Mouse (Mus musculus): ENCODE measurements around the gene Olfr401. TPM values are rescaled to one million over a fixed set of nuclear protein-coding genes. Genes with fewer than 3 reads are reported as not detected.
"Not testable (repeated sequence)": the region's sequence is repeated elsewhere in the genome, so short reads cannot be mapped to it uniquely, and the experiment has no call there.

Gene Olfr401
- not detected in 2 replicates for polyA plus RNA-seq (2015; fragmentation: Nextera tagmentation; extraction: Ambion mirVana)

DNA sequence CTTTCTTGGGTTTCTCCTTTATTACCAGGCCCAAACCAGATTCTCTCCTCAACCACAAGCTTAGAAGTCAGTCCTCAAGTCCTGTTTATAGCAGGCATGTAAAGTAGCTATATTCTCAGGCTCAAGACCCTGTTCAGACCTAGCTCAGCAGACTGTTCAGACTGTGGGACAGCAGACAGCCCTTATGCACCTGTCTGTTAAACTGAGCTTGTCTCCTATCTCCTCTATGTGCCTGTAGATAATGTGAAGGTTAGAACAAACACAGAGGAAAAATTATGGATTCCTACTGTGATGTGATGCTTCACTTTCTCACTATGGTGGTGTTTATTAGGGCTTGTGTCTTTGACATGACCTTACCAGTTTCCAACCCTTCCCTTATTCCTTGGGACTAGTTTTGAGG, at the start of gene Olfr401:
Gene Olfr401 (plus strand): TSS at position 301 of the 400 bp plus-strand sequence.
- Histone ChIP-seq H3K36me3 (ENCODE audit: insufficient read depth, low read length) (no peaks in the 10 kb centered on the region), H3K27me3 (ENCODE audit: insufficient read depth, low read length) (no peaks in the 10 kb centered on the region), H3K4me2 (replicated peaks; ENCODE audit: low read depth, low read length) (no peak within 1 kb of the TSS), H3K27ac (ENCODE audit: low read length) (no peak within 1 kb of the TSS), H3K4me1 (ENCODE audit: insufficient read depth, low read length) (no peaks in the 10 kb centered on the region), H3K9me3 (ENCODE audit: low read length) (peaks cover 5% of the 10 kb centered on the region; the same call in 1 of the 2 replicates), H3K9ac (replicated peaks; ENCODE audit: low read length) (no peak within 1 kb of the TSS), H3K4me3 (ENCODE audit: low read length) (no peak within 1 kb of the TSS)
- ATAC-seq (ENCODE audit: low FRiP score, low TSS enrichment), result no peak

- 0 out of 2 replicates have a peak, but pooled peaks cover 2% of the 10 kb centered on the region for H3K9me3 ChIP-seq (ENCODE audit: low read length)
- no peaks in the 10 kb centered on the region for H3K27me3 ChIP-seq (ENCODE audit: insufficient read depth, low read length)
- no peak within 1 kb of the TSS for H3K9ac ChIP-seq (replicated peaks; ENCODE audit: low read length)
- no peak within 1 kb of the TSS for H3K27ac ChIP-seq (ENCODE audit: low read length)
- 84% methylated on average over 1 of the region's 1 CpGs for WGBS
- no peak for ATAC-seq (ENCODE audit: low FRiP score, low TSS enrichment)
- no peak within 1 kb of the TSS for H3K4me3 ChIP-seq (ENCODE audit: low read length)
- no peak within 1 kb of the TSS for H3K4me2 ChIP-seq (replicated peaks; ENCODE audit: low read depth, low read length)
- H3K36me3 ChIP-seq (ENCODE audit: insufficient read depth, low read length), result no peaks in the 10 kb centered on the region
- no peaks in the 10 kb centered on the region for H3K4me1 ChIP-seq (ENCODE audit: insufficient read depth, low read length)
Measured at GRCm38 (mm10) chr11:74069655-74070054, 43.9 kb upstream of the Olfr401 start, which contains the start of gene Zfp616. Zfp616 (plus strand) TSS chr11:74069955.

DNA sequence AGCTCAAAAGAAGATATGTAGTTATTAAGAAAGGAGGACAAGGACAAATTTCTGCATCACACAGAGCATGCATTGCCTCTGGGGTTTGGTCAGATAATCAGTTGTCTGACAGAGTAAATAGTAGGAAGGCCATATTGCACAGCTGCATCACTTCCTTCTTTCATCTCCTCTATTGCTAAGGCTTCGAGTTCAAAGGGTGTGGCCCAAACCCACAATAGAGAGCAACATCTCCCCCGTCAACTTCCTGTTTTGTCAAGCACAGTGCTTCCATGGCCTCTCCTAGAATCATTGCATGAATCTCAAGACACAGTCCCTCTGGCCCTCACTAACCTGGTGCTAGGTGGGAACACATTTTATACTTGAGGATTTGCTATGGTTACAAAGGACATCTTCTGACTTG, 12.8 kb upstream of the Olfr401 start:
- 67% methylated on average over 2 of the region's 2 CpGs for WGBS
- Histone ChIP-seq H3K4me1 (ENCODE audit: insufficient read depth, low read length) (no peaks in the 10 kb centered on the region), H3K36me3 (ENCODE audit: insufficient read depth, low read length) (no peaks in the 10 kb centered on the region), H3K27me3 (ENCODE audit: insufficient read depth, low read length) (no peaks in the 10 kb centered on the region), H3K9ac (replicated peaks; ENCODE audit: low read length) (no peak overlapping the region), H3K4me3 (ENCODE audit: low read length) (no peak overlapping the region), H3K9me3 (ENCODE audit: low read length) (no peaks in the 10 kb centered on the region), H3K4me2 (replicated peaks; ENCODE audit: low read depth, low read length) (no peak overlapping the region), H3K27ac (ENCODE audit: low read length) (no peak overlapping the region)
- no peak for ATAC-seq (ENCODE audit: low FRiP score, low TSS enrichment)

DNA sequence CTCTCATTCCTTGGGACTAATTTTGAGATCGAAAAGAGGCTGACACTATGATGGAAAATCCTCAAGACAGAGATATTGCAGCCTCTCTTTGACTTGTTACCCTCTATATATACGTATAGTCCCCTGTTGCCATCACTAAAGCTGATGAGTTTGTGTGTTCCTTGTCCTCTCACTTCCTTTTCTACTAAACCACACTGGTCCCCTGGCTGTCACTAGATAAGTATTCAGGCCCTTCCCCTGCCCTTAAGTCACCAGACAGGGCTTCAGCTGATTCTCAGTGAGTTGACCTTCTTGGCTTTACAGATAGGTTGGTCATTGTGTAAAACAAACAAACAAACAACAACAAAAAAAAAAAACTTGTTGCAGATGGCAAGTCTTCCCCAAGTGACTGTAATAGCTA, 12.0 kb upstream of the Olfr401 start:
- H3K27me3 ChIP-seq (ENCODE audit: insufficient read depth, low read length), result no peaks in the 10 kb centered on the region
- 54% methylated on average over 2 of the region's 2 CpGs for WGBS
- H3K4me3 ChIP-seq (ENCODE audit: low read length), result no peak overlapping the region
- H3K9me3 ChIP-seq (ENCODE audit: low read length), result no peaks in the 10 kb centered on the region
- no peak overlapping the region for H3K4me2 ChIP-seq (replicated peaks; ENCODE audit: low read depth, low read length)
- no peak for ATAC-seq (ENCODE audit: low FRiP score, low TSS enrichment)
- no peaks in the 10 kb centered on the region for H3K36me3 ChIP-seq (ENCODE audit: insufficient read depth, low read length)
- no peaks in the 10 kb centered on the region for H3K4me1 ChIP-seq (ENCODE audit: insufficient read depth, low read length)
- H3K9ac ChIP-seq (replicated peaks; ENCODE audit: low read length), result no peak overlapping the region
- no peak overlapping the region for H3K27ac ChIP-seq (ENCODE audit: low read length)

- H3K9ac ChIP-seq (replicated peaks; ENCODE audit: low read length), result no peak overlapping the region
- 34% methylated on average over 5 of the region's 5 CpGs for WGBS
Measured at GRCm38 (mm10) chr11:74105066-74105465, 8.4 kb upstream of the Olfr401 start.

DNA sequence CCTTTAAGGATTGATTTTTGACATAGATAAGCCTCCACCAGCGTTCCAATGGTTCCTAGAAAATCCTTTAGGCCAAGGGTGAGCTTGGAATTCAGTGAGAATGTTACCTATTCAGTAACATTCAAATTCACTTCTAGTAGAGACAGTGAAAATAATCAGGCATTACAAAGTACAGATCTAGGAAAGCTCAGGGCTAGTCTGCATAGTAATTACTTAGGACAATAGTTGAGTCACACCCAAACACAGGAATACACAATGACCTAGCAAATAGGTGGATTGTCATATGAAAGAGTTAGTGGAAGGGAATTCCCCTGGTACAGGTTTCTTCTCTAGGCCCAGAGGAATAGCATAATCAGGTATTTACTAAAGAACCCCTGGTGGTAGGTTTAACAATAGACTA, 26.5 kb downstream of the Olfr401 start:
- not testable (repeated sequence) for ATAC-seq (ENCODE audit: low FRiP score, low TSS enrichment)

More at GRCm38 (mm10) chr11:74105066-74105465, 8.4 kb upstream of the Olfr401 start:
- Histone ChIP-seq H3K4me2 (replicated peaks; ENCODE audit: low read depth, low read length) (no peak overlapping the region), H3K36me3 (ENCODE audit: insufficient read depth, low read length) (no peaks in the 10 kb centered on the region), H3K4me3 (ENCODE audit: low read length) (no peak overlapping the region), H3K27ac (ENCODE audit: low read length) (no peak overlapping the region), H3K9me3 (ENCODE audit: low read length) (peaks cover under 1% of the 10 kb centered on the region; the same call in 1 of the 2 replicates), H3K27me3 (ENCODE audit: insufficient read depth, low read length) (no peaks in the 10 kb centered on the region), H3K4me1 (ENCODE audit: insufficient read depth, low read length) (no peaks in the 10 kb centered on the region)
- no peak for ATAC-seq (ENCODE audit: low FRiP score, low TSS enrichment)

DNA sequence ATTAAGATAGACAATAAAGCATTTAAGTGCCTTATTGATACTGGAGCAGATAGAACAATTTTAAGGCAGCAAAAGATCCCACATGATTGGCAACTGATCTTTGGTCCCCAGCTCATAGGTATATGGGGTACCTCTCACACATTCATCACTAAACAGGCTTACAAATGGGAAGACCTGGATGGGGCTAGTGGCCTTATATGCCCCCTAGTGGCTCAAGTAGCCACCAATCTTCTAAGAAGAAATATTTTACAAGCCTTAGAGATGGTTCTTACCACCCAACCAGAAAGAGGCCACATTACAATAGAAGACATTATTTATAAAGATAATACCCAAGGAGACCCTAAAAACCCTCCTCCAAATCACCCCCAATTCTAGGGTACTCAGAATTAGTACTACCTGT, 32.4 kb downstream of the Olfr401 start:
- H3K9ac ChIP-seq (replicated peaks; ENCODE audit: low read length), result no peak overlapping the region
- H3K4me3 ChIP-seq (ENCODE audit: low read length), result no peak overlapping the region
- no peaks in the 10 kb centered on the region for H3K27me3 ChIP-seq (ENCODE audit: insufficient read depth, low read length)
- no peak for ATAC-seq (ENCODE audit: low FRiP score, low TSS enrichment)
- no peaks in the 10 kb centered on the region for H3K4me1 ChIP-seq (ENCODE audit: insufficient read depth, low read length)
- H3K36me3 ChIP-seq (ENCODE audit: insufficient read depth, low read length), result no peaks in the 10 kb centered on the region
- peaks cover 39% of the 10 kb centered on the region for H3K9me3 ChIP-seq (ENCODE audit: low read length)
- no peak overlapping the region for H3K27ac ChIP-seq (ENCODE audit: low read length)
- no peak overlapping the region for H3K4me2 ChIP-seq (replicated peaks; ENCODE audit: low read depth, low read length)

More for the DNA sequence above, 26.5 kb downstream of the Olfr401 start:
- not testable (repeated sequence) for H3K4me2 ChIP-seq (replicated peaks; ENCODE audit: low read depth, low read length); H3K9ac ChIP-seq (replicated peaks; ENCODE audit: low read length); H3K27me3 ChIP-seq (ENCODE audit: insufficient read depth, low read length); H3K4me1 ChIP-seq (ENCODE audit: insufficient read depth, low read length); H3K27ac ChIP-seq (ENCODE audit: low read length); H3K36me3 ChIP-seq (ENCODE audit: insufficient read depth, low read length); H3K4me3 ChIP-seq (ENCODE audit: low read length)
- H3K9me3 ChIP-seq (ENCODE audit: low read length), result peaks cover 41% of the 10 kb centered on the region
- 21% methylated on average over 1 of the region's 1 CpGs for WGBS

- Histone ChIP-seq H3K4me1 (ENCODE audit: insufficient read depth, low read length) (no peaks in the 10 kb centered on the region), H3K36me3 (ENCODE audit: insufficient read depth, low read length) (no peaks in the 10 kb centered on the region), H3K9me3 (ENCODE audit: low read length) (peaks cover 17% of the 10 kb centered on the region), H3K4me2 (replicated peaks; ENCODE audit: low read depth, low read length) (no peak within 1 kb of the TSS), H3K9ac (replicated peaks; ENCODE audit: low read length) (no peak within 1 kb of the TSS), H3K27ac (ENCODE audit: low read length) (no peak within 1 kb of the TSS), H3K27me3 (ENCODE audit: insufficient read depth, low read length) (no peaks in the 10 kb centered on the region), H3K4me3 (ENCODE audit: low read length) (no peak within 1 kb of the TSS)
- ATAC-seq (ENCODE audit: low FRiP score, low TSS enrichment), result no peak
- WGBS, result 53% methylated on average over 3 of the region's 3 CpGs
Measured at GRCm38 (mm10) chr11:74153229-74153628, 39.7 kb downstream of the Olfr401 start, which contains the start of gene Olfr402. Olfr402 (plus strand) TSS chr11:74153529.

GRCm38 (mm10) chr11:74168771-74169170, 55.3 kb downstream of the Olfr401 start:
- H3K36me3 ChIP-seq (ENCODE audit: insufficient read depth, low read length), result no peaks in the 10 kb centered on the region

More at GRCm38 (mm10) chr11:74168771-74169170, 55.3 kb downstream of the Olfr401 start:
- no peak for ATAC-seq (ENCODE audit: low FRiP score, low TSS enrichment)
- H3K27me3 ChIP-seq (ENCODE audit: insufficient read depth, low read length), result no peaks in the 10 kb centered on the region
- H3K9me3 ChIP-seq (ENCODE audit: low read length), result peaks cover 3% of the 10 kb centered on the region
- no peak overlapping the region for H3K9ac ChIP-seq (replicated peaks; ENCODE audit: low read length)
- H3K4me3 ChIP-seq (ENCODE audit: low read length), result no peak overlapping the region
- H3K27ac ChIP-seq (ENCODE audit: low read length), result no peak overlapping the region
- H3K4me2 ChIP-seq (replicated peaks; ENCODE audit: low read depth, low read length), result no peak overlapping the region
- no peaks in the 10 kb centered on the region for H3K4me1 ChIP-seq (ENCODE audit: insufficient read depth, low read length)
